ENCODE assay signal across 9 mouse cellular contexts in the genomic region with DNA sequence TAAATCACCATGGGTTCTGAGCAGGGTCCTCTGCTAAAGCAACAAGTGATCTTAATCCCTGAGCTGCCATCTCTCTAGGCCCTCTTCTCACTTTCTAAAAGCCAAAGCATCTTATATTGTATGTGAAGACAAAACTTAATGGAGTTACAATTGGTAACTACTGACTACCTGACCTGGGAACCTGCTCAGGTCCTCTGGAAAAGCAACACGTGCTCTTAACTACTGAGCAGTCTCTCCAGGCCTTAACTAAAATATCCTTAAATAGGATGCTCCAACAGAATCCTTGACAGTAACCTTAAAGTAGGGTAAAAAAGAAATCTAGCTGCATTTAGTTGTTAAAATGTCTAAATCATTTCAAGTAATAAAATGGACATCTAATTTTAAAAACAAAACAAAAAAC. TPM values are rescaled to one million over a fixed set of nuclear protein-coding genes. Genes with fewer than 3 reads are reported as not detected.
A peak's percentile ranks its signal among the peaks of the same experiment; 100 is the strongest.
DNase-seq lines count a peak whose midpoint lies in the region; ATAC-seq and TF ChIP-seq lines count a peak whose summit lies in the region.
"Had no signal": no experiment of that assay in that cellular context is flagged by ENCODE, and none has a peak within 500 bp of the region (broad histone marks: within the 10 kb centered on the region; RNA-seq: fewer than 3 reads in every experiment).

No protein-coding gene starts in this region.

- peak overlapping the region; percentile 90; the same call in 1 of the 2 replicates for H3K9ac ChIP-seq in forebrain, embryonic 15.5 days (replicated peaks)
- H3K9ac ChIP-seq in liver, embryonic 15.5 days = peak overlapping the region; percentile 90

- peaks cover 78% of the 10 kb centered on the region for H3K79me2 ChIP-seq in C2C12 (ENCODE audit: control insufficient read depth, insufficient read depth)

- H3ac ChIP-seq in C2C12 (ENCODE audit: control insufficient read depth, insufficient read length, low read depth) = peak overlapping the region; percentile 12

- no peak for TF ChIP-seq POLR2A in thymus, adult 2 months (IDR thresholded peaks at IDR 0.05; ENCODE audit: control insufficient read depth, extremely low read depth, insufficient read depth, low read length, poor library complexity)

- H3K4me1 ChIP-seq in forebrain, embryonic 15.5 days = peaks cover 30% of the 10 kb centered on the region
- peaks cover 34% of the 10 kb centered on the region for H3K4me1 ChIP-seq in liver, embryonic 15.5 days (replicated peaks)
- peaks cover 4% of the 10 kb centered on the region for H3K4me1 ChIP-seq in thymus, adult 2 months (replicated peaks; ENCODE audit: control insufficient read depth, insufficient read depth, low read length)

- H3K27ac ChIP-seq in gastrocnemius, adult 2 months = peak overlapping the region; percentile 89
- H3K27ac ChIP-seq in forebrain, embryonic 15.5 days (replicated peaks) = no peak overlapping the region
- H3K27ac ChIP-seq in liver, embryonic 15.5 days (replicated peaks) = no peak overlapping the region
- H3K27ac ChIP-seq in thymus, adult 2 months (ENCODE audit: control insufficient read depth, insufficient read depth, low read length) = no peak overlapping the region

- ATAC-seq in forebrain, embryonic 15.5 days (replicated peaks) = no peak
- no peak for ATAC-seq in liver, embryonic 15.5 days (ENCODE audit: insufficient read depth)
- ATAC-seq in cerebellum, adult (ENCODE audit: insufficient number of reproducible peaks, low FRiP score, low TSS enrichment) = no peak

- H3K9me3 ChIP-seq in forebrain, embryonic 15.5 days = no peaks in the 10 kb centered on the region
- H3K9me3 ChIP-seq in liver, embryonic 15.5 days (replicated peaks) = no peaks in the 10 kb centered on the region

- DNase-seq in gastrocnemius, adult 2 months = no peak
- no peak for DNase-seq in gastrocnemius, adult 18-20 months (ENCODE audit: low spot score)
- DNase-seq in thymus, adult 2 months = no peak
- DNase-seq in thymus, postnatal 25 days = no peak
- DNase-seq: B cell, adult 2 months had no signal

- H3K79me3 ChIP-seq in C2C12 (ENCODE audit: low read depth) = peaks cover 58% of the 10 kb centered on the region

- 36% methylated on average over 1 of the region's 1 CpGs for WGBS in forebrain, embryonic 15.5 days
- WGBS in liver, embryonic 15.5 days (ENCODE audit: insufficient replicate concordance) = 26% methylated on average over 1 of the region's 1 CpGs
- 64% methylated on average over 1 of the region's 1 CpGs for WGBS in thymus, adult 2 months

- peaks cover 11% of the 10 kb centered on the region for H3K36me3 ChIP-seq in C2C12 (ENCODE audit: control insufficient read depth, insufficient read depth)
- no peaks in the 10 kb centered on the region for H3K36me3 ChIP-seq in forebrain, embryonic 15.5 days
- 0 out of 2 replicates have a peak, but pooled peaks cover 8% of the 10 kb centered on the region for H3K36me3 ChIP-seq in liver, embryonic 15.5 days (replicated peaks)
- H3K36me3 ChIP-seq in thymus, adult 2 months (ENCODE audit: control insufficient read depth, insufficient read depth, low read length) = no peaks in the 10 kb centered on the region

- H3K4me3 ChIP-seq in gastrocnemius, adult 2 months = peak overlapping the region; percentile 86
- peak overlapping the region; percentile 95 for H3K4me3 ChIP-seq in C2C12 (ENCODE audit: insufficient read depth, poor library complexity, severe bottlenecking)
- peak overlapping the region; percentile 82 for H3K4me3 ChIP-seq in forebrain, embryonic 15.5 days
- H3K4me3 ChIP-seq in liver, embryonic 15.5 days (replicated peaks) = peak overlapping the region; percentile 92
- no peak overlapping the region for H3K4me3 ChIP-seq in thymus, adult 2 months (ENCODE audit: control insufficient read depth, insufficient read depth, low read length)

- TF ChIP-seq CTCF in gastrocnemius, adult 2 months (IDR thresholded peaks at IDR 0.05) = no peak
- no peak for TF ChIP-seq CTCF in C2C12 (IDR thresholded peaks at IDR 0.05; ENCODE audit: control insufficient read depth, insufficient read depth, insufficient read length)
- no peak for TF ChIP-seq CTCF in thymus, adult 2 months (IDR thresholded peaks at IDR 0.05; ENCODE audit: borderline replicate concordance, control insufficient read depth, extremely low read depth, insufficient read depth, low read length, poor library complexity)

- intact Hi-C loops in gastrocnemius, adult 2 months (cut with DNase I) = no loop called here

- H3K4me2 ChIP-seq in forebrain, embryonic 15.5 days (replicated peaks) = peak overlapping the region; percentile 85
- peak overlapping the region; percentile 80 for H3K4me2 ChIP-seq in liver, embryonic 15.5 days

- H3K27me3 ChIP-seq in C2C12 (ENCODE audit: control insufficient read depth, insufficient read depth, insufficient read length) = no peaks in the 10 kb centered on the region
- H3K27me3 ChIP-seq in forebrain, embryonic 15.5 days = no peaks in the 10 kb centered on the region
- H3K27me3 ChIP-seq in liver, embryonic 15.5 days = no peaks in the 10 kb centered on the region
- H3K27me3 ChIP-seq in thymus, adult 2 months (ENCODE audit: control insufficient read depth, insufficient read depth, low read length) = no peaks in the 10 kb centered on the region

TF ChIP-seq in C2C12, 6 proteins besides CTCF, POLR2A, EP300 and RAD21:
- TF ChIP-seq CEBPB (IDR thresholded peaks at IDR 0.05; ENCODE audit: low read depth) (no peak), FOSL1 (IDR thresholded peaks at IDR 0.05; ENCODE audit: insufficient read depth, low read length, poor library complexity, severe bottlenecking) (no peak), MYOG (IDR thresholded peaks at IDR 0.05; ENCODE audit: control insufficient read depth, extremely low read depth, insufficient read length) (no peak), MYOD1 (IDR thresholded peaks at IDR 0.05; ENCODE audit: control insufficient read depth, insufficient read length, low read depth) (no peak), MAX (IDR thresholded peaks at IDR 0.05) (peak; percentile 40), USF1 (IDR thresholded peaks at IDR 0.05; ENCODE audit: low read depth) (no peak)

RNA-seq across cellular contexts. Expression of a gene that starts 1.6 kb away (rescaled TPM):
- total RNA-seq in gastrocnemius, adult 2 months (2021) = 10 to 100 TPM in 1 of 2 experiments, 1 to 10 TPM in 1; 8.4 to 17.8 TPM
- 10 to 100 TPM; 10.1 to 10.9 TPM for total RNA-seq in gastrocnemius, adult 18-20 months (2021)
- polyA plus RNA-seq in C2C12 (2012; fragmentation: generic; extraction: Trizol) = 5.3 TPM
- polyA plus RNA-seq in forebrain, embryonic 15.5 days (2015; fragmentation: Nextera tagmentation; extraction: Ambion mirVana) = 14.9 and 15.7 TPM in 2 replicates
- 11.8 and 11.9 TPM in 2 replicates for polyA plus RNA-seq in liver, embryonic 15.5 days (2015; fragmentation: Nextera tagmentation; extraction: Ambion mirVana)
- polyA plus RNA-seq in thymus, adult 2 months (2012; rRNA removed) = 5.9 and 6.9 TPM in 2 replicates
